Mouse (Mus musculus) lung, postnatal 4 days (tissue): ENCODE results near the gene Lrpprc.

Source experiments
- DNase-seq, 2 experiments: peaks; one replicate each; pipeline ENCODE4 v3.0.0; 2021

Gene Lrpprc

DNA sequence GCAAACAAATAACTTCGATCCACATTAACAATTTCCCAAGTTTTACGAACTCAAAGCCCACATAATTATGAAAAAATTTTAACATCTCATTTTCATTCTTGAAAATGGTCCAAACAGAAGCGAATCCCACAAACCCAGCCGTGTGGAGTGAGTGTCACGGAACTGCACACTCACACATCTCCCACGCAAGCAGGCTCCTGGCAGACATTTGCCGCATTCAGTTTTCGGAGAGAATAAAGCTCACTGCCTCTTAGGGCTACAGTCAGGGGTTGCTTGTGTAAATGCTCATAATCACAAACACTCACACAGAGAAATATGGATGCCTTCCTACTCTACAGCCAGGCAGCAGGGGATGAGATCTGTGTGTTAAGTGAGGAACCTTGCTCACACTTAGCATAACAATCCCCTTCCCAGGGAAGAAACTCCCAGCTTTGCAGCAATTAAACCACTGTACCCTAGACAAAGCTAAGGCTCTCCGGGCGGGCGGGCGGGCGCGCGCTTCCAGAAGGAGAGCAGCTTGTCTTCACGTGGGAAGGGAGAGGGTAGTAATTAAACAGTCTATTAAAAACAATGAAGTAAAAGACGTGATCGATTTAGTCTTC lies 76.9 kb downstream of the Lrpprc start:
- DNase-seq, result no peak

DNA sequence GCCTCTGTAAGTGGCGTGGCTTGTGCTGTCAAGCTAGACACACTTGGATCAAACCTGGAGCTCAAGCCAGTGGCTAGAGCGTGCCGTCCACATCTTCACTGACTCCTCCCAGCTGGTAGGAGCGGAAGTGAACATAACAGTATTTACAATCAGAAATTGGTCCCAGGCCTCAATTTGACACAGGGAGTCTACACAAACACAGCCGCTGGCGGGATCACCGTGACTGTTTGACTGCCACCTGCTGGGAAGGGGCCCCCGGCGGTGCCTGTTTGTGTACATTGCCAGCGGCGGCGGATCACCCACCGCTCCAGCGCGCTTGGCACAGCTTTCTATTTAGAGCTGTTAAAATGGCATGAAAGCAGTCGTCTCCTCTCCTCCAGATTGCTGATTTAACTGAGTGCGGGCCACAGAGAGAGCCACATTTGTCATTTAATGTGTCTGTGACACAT lies 81.2 kb downstream of the Lrpprc start:
- peak; percentile 51 to 64 for DNase-seq

DNA sequence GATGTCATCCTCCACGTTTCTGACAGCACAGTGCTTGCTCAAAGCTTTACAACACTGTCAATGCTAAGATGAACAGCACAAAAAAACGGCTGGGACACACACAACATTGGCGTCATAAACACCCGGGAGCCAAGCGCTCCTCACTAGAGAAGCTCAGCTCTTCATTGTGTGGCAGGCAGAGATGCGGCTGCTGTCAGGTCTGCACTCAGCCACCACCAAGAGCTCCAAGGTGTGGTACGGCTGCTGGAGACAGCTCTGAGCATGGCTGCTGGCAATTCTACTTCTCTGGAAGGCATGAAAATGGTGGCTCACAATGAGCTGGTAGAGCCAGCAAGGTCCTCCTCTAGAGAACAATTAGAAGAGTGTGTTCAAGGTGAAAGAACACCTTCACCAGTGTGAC lies 81.8 kb downstream of the Lrpprc start:
- DNase-seq, result no peak

DNA sequence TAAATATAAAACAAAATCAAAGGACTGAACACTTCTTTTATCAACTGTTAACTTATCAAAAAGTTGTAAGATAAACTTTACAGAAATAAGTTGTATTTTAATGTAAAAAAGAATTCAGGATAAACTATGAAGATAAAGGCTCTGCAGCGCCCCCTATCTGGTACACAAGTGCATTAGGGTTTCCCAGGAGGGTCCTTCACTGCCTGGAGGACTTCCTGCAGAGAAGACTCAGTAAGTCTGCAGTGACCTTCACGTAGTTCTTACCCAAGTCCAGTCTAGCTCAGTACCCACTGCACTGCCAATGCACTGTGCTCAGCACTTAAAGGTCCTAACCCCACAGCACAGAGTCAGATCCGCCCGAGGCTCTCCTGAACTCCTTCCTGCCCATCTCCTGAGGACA lies 83.2 kb downstream of the Lrpprc start:
- DNase-seq, result no peak

DNA sequence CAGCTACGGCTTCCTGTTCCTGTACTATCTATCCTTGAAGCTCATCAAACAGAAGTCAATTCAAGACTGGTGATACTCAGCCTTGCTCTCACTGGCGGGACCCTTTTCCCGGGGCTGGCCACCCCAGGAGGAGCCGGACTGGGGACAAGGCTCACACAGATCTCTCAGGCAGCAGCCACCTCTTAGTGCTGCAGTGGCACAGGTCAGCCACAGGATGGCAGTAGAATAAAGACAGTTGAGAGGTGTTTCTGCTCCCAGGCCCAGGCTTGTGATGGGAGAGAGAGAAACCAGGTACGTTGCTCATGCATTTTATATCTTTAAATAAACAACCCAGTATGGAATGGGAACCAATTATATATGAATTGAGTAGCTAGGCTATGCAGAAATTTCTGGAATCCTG lies 91.9 kb downstream of the Lrpprc start:
- DNase-seq, result peak; percentile 56 to 74

DNA sequence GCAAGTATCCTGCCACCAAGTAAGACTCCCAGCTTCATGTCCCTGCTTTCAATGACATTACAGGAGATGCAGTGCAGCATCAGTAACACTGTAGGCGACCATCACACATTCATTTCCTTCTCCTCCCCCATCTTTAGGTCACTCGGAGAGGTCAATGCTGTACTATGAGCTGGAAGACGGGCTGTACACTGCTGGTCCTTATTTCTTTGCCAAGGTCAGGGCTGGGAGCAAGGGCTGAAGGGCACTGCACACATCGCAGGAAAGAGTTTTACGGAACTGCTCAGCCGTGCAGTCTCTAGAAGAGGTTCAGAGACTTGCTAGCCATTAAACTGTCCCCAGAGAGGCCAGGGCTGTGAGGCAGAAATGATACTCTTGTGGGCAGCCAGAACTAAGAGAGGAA lies 94.1 kb downstream of the Lrpprc start:
- DNase-seq, result no peak

DNA sequence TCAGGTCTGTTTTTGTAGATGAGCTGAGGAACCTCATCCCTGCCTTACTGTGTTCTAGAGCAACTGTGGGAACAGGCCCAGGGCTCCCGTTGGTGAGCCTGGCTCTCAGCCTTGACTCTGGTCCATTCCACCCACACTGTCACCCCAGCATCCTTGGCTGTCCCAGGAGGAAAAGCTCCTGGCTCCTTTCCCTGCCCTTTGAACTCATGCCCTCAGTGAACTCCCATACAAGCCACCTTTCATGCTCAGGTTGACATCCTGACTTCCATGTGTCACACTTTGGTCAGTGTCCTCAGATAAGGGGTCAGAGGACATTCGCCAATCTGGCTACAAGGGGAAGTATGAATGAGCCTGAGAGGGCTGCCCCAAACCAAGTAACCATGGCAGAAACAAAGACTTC lies 96.8 kb downstream of the Lrpprc start:
- no peak for DNase-seq

DNA sequence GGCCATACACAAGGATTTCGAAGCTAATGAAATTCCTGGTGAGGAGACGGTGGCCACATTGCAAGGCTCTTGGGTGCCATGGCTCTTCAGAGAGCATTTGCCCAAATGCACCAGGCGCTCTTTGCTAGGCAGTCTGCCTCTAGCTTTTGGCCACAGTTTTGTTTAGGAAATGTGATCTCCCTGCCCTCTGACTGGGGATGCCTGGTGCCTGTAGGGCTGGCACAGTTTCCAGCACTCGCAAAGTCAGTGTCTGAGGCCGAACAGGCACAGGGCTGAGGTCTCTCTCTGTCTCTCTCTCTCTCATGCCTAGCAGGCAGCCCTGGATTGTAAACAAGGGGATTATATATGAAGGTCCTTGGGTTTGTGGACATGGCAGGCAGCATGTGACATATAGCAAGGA lies 100.5 kb downstream of the Lrpprc start:
- no peak for DNase-seq

DNA sequence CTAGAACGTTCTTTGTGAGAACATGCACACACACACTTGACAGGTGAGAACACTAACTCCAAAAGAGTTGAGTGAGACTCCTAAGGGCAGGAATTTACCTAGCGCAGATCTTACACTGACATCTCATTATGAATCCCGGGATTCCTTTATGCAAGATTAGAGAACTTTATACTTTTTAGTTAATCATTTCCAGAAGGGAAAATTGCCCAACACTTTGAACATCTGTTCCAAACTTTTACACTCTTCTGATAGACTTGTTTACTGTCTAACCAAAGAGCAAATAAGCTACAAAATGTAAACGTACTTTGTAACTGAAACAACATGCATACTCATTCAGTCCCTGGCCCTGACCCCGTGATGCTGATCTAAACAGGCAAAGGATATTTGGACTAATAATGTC lies 101.3 kb downstream of the Lrpprc start:
- no peak for DNase-seq

DNA sequence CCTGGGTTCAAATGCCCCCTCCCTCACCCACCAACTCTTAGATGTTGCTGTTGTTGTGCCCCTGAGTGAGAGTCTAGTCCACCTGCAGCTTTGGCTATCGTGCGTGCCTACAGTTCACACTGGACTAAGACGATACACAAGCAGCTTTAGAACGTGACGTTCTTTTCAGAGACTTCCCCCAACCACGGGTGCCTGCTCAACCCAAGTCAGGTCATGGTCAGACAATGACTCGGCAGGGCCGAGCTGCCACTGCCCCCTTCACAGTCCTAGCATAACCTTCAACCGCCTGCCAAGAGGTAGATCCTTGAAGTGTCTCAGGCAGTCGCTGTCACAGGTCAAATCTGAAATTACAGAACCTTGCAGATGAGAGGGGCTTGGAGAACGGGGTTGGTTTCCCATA lies 101.8 kb downstream of the Lrpprc start:
- DNase-seq, result no peak

DNA sequence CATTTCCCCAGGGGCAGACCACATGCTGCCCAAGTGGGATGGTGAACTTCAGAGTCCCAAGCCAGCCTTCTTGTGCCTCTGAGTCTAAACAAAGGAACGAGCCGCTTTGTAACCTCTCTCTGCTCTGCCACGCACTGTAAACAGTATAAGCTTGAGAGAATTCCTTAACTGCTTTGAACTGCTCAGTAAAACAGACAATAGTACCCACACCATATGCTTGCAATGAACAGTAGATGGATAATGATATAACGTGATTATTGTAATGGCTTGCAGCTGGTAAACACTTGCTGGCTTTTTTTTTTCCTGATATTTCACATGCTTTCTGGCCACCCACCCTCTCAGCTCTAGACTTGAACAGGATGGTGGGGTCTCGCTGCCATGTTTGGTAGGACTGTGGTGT lies 102.6 kb downstream of the Lrpprc start:
- no peak for DNase-seq

DNA sequence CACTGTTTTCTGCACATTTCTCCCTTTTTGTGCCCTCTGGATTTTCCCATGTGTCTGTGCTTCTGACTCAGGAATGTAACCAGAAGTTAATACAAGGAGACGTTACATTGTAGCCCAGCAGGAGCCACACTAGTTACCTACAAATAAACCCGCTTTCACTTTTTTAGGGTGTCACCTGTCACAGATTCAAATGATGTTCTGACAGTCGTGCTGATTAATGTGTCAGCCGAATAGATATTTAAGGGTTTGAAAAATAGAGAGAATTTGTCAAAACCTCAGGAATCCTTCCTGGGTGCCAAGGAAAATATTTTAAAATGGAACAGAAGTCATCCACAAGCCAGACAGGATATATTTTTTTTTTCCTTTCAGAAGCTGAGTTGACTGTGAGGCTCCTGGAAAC lies 105.3 kb downstream of the Lrpprc start:
- no peak for DNase-seq

DNA sequence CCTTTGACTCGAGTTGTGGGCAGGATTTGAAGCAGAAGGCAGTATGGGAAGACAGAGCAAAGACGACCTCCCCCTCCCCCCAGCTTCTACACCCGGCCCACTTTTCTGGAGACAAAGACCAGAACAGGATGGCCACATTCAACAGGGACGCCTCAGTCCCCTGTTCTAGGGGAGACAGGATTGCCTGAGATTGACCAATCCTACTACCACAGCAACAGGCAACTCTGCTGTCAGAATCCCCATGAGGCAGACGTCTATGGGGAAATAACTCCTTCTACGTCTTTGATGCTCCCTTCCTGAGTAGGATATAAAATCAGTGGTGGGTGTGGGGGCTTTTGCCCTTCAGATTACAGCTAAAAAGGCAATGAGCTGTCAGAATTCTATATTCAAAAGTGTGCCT lies 106.3 kb downstream of the Lrpprc start:
- no peak for DNase-seq

DNA sequence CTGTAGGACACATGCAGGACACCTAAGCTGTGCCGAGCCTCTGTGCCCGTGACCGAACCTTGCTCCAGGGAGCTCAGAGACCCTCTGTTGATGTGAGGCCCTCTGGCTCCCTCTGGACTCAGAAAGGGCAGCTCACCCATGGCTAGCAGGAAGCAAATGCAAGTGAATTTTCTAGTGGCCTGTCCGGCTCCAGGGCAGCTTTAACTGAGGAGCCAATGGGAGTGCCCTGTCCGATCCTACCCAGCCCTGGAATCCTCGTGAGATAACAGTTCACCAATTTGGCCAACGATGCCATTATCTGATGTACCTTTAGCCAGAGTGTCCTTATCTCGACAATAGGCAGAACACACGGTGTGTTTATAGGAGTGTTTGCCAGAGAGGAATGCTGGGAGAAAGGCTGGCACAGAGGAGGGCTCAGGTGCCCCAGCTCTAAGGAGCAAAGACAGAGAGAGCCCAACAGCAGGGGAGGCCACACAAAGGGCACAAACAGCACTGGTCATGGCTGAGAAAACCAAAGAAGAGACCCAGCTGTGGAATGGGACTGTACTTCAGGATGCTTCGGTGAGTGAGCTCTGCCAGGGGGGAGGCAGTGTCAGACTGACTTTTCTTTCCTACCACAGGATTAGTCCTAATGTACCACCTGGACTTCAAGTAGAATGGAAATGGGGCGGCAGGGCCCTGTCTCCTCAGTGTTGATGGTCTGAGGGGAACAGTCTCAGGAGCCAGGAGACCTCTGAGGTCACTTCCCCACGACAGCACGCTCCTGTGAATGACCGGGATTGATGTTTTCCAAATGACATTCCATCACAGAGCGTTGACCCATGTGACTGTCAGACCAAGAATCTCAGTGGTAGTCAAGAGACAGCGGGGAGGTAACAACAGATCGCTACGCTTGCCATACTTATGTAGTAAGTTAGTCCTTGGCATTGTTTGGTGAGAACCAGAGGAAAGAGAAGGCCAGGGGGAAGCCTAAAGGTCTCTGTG lies 107.6 kb downstream of the Lrpprc start, which contains the start of gene Abcg5:
TSS of gene Abcg5 (minus strand) at position 278 of the 984 bp plus-strand sequence.
- no peak for DNase-seq

DNA sequence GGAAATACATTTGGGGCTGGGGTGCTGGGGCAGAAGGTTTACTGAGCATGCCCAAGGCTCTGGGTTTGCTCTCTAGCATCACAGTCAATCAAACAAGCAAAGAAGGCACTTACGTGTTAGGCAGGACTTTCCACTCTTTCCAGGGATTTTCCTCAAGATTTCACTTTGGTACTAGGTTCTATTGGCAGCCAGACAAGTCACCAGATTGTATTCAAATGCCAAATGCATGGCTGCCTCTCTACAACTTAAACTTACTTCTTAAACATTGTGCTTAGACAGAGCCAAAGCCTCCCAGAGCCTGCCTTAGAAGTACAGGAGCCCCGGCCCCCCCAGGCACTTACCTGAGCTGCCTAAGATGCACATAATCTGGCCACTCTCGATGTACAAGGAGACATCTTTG lies 108.9 kb downstream of the Lrpprc start:
- DNase-seq, result no peak

DNA sequence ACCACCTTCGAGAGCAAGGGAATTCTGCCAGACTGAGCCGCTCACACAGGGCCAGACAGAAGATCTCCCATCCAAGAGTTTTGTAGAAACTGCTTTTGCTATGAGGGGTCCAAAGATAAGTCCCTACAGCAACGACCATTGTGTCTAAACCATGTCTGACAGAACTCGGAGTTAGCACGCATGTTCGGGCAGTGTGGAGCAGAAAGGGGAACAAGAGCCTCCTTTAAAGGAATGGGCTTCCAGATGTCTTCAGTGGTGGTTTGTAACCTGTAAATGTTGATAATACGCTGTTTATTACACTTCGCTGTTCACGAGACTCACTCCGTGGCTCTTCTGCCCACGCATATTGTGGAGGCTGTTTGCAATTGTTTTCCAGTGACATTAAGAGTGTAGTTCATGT lies 113.0 kb downstream of the Lrpprc start:
- DNase-seq, result no peak

DNA sequence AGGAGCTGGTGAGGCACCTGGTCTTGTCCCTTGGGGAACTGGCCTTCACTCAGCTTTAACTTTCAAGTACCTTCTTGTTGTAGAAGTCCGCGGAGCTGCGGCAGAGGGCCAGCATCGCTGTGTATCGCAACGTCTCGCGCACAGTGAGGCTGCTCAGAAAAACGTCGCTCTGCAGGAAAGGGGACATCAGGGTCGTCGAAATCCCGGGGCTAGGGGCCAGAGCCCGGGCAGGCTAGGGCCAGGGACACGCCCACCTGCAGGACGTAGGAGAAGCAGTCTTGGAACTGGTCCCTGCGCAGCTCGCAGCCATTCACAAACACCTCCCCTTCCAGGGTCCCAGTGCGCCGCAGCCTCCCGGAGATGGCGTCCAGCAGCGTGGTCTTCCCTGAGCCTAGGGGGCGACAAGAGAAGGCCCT lies 114.6 kb downstream of the Lrpprc start, which contains the start of gene Abcg8:
TSS of gene Abcg8 (plus strand) at position 352 of the 416 bp plus-strand sequence.
- peak; percentile 30 to 57 for DNase-seq

DNA sequence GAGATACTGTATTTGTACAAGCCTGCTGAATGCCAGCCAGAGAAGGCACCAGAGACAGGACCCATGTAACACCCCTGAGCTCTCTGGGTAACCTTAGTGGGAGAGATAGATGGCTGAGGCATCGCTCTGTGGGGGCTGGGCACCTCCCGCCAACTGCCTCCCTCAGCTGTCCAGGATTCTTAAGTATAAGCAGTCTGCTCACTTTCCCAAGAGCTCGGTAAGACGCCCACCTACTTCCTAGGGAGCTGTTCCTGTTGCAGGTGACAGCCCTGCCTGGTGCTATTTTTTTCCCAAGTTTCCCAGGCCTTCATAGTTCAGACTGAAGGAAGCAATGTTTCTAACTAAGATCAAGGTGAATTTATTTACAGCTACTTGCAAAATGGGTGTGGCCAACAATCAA lies 115.4 kb downstream of the Lrpprc start:
- no peak for DNase-seq

DNA sequence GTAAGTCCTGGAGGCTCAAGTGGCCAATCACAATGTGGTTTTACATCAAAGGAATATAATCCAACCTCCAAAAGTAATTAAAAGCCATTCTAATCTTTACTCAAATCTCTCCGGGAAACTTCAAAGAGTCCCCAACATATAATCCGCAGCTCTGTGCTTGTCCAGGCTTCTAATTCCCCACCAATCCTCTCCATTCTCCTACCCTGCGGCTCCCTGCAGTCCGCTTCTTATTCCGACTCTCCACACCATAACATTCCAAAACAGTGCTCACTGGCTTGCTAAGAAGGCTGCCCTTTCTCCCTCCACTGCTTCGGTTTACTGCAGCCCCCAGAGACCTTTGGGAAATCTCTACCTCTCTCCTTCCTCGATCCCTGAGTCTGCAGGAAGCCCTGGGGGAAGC lies 116.5 kb downstream of the Lrpprc start:
- no peak for DNase-seq

DNA sequence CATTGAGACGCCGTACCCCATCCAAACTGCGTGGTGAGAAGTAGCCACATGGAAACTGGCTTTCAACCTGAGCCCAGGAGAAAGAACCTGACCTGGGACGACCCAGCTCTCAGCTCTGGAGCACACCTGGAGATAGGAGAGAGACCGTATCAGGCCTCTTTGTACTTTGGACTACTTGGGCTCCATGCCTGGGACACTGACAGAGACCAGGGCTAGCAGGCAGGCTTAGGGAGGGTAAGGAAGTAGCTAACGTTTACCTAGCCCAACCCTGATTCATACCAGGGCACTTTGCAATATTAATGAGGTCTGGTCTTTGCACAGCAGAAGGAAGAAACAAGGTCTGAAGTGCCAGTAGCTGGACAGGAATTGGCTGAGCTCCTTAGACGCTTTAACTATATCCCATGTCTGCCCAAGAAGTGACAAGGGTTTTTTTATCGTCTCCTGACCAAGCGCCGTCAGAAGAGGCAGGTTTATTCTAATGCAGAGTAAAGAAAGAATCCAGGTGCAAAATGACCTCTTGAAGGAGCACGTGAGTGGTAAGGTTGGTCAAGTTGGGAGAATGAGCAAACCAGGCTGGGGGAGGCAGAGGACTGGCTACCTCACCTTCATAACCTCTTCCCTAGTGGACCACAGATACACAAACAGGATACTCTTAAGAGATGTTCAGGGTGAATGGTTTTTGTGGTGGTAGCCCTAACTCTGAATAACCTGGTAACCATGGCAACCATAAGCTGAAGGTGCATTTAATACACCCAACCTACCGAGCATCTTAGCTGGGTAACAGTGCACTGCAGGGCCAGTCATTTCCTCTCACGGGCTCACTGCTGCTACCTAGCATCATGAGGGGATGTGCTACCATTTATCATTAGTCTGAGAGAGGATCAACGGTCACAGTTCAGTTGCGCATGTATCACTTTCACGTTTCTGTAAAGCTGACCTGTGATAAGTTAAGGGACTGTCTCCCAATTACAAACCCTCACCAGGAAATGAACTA lies 117.9 kb downstream of the Lrpprc start:
- peak; percentile 21 to 37 for DNase-seq

DNA sequence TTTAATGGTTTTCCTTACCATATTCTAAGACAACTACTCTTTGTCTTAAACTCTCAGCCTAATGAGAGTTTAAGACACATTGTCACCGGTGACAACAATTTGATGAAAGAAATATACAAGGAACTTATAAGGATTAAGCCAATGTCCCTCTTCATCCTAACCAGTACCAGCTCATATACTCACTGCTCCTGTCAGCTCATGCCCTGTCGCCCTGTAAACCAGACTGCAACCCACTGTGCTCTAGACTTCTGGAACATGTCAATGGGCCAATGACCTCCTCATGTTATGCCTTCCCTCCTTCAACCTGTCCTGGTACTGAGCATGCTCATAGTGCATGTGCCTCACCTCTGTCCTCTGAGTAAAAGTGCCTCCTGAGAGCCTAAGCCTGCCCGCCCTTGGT lies 122.7 kb downstream of the Lrpprc start:
- DNase-seq, result no peak

DNA sequence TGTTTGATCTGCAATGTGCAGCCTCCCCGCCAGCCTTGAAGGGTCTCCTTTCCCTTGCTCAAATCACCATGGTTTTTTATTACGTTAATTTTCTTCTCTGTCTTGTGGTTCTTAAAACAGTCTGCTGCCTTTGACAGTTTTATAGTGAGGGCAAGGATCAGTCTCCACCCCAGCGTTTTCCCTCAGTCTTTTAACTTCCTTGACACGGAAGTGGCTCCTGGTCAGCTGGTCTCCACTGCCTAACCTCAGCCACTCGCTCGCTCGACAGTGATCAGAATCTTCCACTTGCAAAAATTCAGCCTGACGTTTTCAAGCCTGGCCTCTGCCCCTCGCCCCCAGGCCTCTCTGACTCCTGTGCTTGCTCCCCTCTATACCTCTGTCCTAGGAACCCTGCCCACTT lies 124.9 kb downstream of the Lrpprc start:
- no peak for DNase-seq

DNA sequence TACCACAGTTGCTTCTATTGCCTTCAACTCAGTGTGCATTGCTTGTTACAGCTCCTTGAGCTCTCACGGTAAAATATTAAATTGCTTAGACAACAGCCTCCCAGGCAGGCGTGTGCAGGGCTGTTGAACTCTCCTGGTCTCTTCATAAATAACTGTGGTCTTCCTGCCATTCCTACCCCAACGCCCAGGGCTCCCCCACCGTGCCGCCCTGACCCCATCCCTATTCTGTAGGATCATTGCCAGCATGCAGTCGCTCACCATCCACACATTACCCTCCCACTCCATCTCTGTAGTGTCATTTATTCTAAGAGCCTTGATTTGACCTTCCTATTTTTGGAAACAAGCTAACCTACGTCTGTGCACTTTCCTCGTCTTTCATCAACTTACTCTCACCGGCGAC lies 125.5 kb downstream of the Lrpprc start:
- DNase-seq, result no peak
